Mouse (Mus musculus) layer of hippocampus, adult 9-10 months (tissue): ENCODE measurements around the gene Spc24.

Experiments
- DNase-seq: peaks from one replicate; pipeline ENCODE4 v3.0.0; 2022; ENCODE audit warnings: low spot score

Spc24 gene

DNA sequence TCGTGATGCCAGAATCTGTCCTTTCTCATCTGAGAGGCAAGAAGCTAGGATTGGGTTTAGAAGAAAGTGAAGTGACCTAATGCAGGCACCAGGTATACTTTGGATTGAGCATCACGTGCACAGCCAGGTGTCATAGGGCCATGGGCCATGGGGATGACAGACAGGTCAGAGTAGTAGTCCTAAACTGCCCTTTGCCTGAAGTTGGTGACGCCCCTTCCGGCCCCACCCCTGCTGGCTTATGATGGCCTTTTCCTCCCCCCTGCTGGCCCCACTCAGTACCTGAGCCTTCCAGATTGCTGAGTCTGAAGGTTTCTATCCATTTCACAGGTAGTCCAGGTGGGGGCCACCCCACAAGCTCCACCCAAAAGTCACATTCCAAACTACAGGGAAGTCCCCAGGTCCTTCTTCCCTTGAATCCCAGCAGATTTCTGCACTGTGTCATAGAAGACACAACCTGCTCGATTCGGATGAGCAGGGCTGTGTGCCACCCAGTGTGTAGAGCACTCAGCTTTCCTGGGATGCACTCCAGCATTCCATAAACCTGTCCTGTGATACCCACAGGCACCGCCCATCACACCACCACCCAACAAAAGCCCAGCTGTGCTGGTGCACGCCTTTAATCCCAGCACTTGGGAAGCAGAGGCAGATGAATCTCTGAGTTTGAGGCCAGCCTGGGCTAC, 53.4 kb downstream of the Spc24 start:
- DNase-seq = no peak

DNA sequence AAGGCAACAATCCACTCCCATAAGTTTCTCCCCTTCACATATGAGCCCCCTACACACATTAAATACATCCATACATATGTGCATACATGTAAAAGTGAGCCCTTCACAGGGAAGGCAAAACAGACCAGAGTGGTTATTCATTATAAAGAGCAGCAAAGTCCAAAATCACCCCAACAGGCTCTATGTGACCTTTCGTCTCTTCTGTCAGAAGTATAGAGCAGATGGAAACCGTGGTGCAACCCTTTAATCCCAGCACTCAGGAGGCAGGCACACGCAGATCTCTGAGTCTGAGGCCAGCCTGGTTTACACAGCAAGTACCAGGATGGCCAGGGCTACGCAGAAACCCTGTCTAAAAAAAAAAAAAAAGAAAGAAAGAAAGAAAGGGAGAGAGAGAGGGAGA, 54.0 kb downstream of the Spc24 start:
- DNase-seq = no peak
